Mouse (Mus musculus): ENCODE data around the gene Cmpk1. TPM values are rescaled to one million over a fixed set of nuclear protein-coding genes. Genes with fewer than 3 reads are reported as not detected.

Cmpk1 gene
- polyA plus RNA-seq, 1 experiment from 2014 or later, result 109 TPM

DNA sequence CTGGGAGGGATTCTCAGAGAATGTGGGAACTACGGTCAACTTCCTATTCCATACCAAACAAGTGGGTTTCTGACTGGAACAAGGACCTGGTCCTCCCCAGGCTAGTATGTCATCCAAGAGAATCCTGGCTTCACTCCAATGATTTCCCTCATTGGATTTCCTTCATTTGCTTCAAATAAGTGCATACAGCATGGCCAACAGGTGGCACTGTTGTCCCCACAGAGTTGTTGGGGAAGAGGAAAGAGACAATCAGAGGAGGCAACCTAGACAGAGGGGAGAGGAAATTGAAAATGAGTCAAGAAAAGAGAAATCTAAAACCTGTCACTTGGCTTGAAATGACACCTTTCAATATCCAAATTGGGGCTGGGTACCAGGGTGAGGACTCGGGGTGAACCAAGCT, 70.0 kb downstream of the Cmpk1 start:
- DNase-seq (ENCODE audit: low spot score) (no peak), ATAC-seq (replicated peaks; ENCODE audit: low FRiP score) (no peak)
- Histone ChIP-seq H3K9me3 (ENCODE audit: control insufficient read depth, low read length) (no peaks in the 10 kb centered on the region), H3K4me1 (replicated peaks; ENCODE audit: control insufficient read depth, insufficient read depth, low read length) (no peaks in the 10 kb centered on the region), H3K4me3 (ENCODE audit: low read depth, low read length) (no peak overlapping the region), H3K27me3 (replicated peaks; ENCODE audit: control insufficient read depth, insufficient read depth, low read length) (peaks cover 68% of the 10 kb centered on the region), H3K36me3 (ENCODE audit: control insufficient read depth, insufficient read depth, low read length) (no peaks in the 10 kb centered on the region), H3K27ac (ENCODE audit: low read depth, low read length) (no peak overlapping the region), H3K9ac (ENCODE audit: low read depth, low read length) (no peak overlapping the region), H3K4me2 (no peak overlapping the region)
- WGBS, result 33% methylated on average over 2 of the region's 2 CpGs

DNA sequence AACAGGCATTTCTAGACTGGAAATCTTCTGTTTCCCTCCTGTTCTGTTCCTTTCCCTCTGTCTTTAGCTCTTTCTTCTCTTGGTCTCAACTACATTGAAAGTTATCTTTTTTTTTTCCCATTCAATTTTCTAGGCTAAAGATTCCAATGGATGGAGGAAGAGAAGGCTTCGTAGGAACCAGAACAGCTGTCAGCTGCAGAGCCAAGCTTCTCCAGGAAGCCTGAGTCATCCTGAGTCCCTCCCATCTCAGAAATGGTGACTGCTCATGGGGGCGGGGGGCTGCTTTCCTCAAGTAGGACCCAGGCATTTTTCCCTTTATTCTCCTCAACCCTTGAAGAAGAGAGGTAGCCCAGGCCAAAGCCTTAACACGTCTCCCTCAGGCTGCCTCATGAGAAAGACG, 71.0 kb downstream of the Cmpk1 start:
- Histone ChIP-seq H3K9me3 (ENCODE audit: control insufficient read depth, low read length) (no peaks in the 10 kb centered on the region), H3K4me2 (no peak overlapping the region), H3K9ac (ENCODE audit: low read depth, low read length) (no peak overlapping the region), H3K4me3 (ENCODE audit: low read depth, low read length) (no peak overlapping the region), H3K27ac (ENCODE audit: low read depth, low read length) (no peak overlapping the region), H3K36me3 (ENCODE audit: control insufficient read depth, insufficient read depth, low read length) (no peaks in the 10 kb centered on the region), H3K4me1 (replicated peaks; ENCODE audit: control insufficient read depth, insufficient read depth, low read length) (no peaks in the 10 kb centered on the region), H3K27me3 (replicated peaks; ENCODE audit: control insufficient read depth, insufficient read depth, low read length) (peaks cover 74% of the 10 kb centered on the region)
- 37% methylated on average over 4 of the region's 4 CpGs for WGBS
- DNase-seq (ENCODE audit: low spot score), result no peak
- no peak for ATAC-seq (replicated peaks; ENCODE audit: low FRiP score)

DNA sequence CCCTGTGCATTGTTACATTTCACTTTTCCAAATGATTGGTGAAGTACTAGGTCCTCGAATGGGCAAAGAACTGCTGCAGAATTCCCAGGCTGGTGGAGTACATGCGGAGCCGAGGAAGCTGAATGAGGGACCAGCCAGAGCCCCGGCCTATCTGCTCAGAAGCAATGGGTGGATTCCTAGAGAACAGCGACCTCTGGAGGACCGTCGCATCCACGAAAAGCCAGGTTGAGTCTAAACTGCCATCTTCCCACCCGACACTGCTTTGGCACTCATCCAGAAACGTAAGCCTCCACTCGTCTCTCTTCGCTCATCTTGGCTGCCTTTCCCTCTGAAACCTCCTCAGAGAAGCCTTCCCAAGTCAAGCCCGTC, 73.5 kb downstream of the Cmpk1 start:
- 3% methylated on average over 13 of the region's 13 CpGs for WGBS
- Histone ChIP-seq H3K36me3 (ENCODE audit: control insufficient read depth, insufficient read depth, low read length) (no peaks in the 10 kb centered on the region), H3K9me3 (ENCODE audit: control insufficient read depth, low read length) (no peaks in the 10 kb centered on the region), H3K4me1 (replicated peaks; ENCODE audit: control insufficient read depth, insufficient read depth, low read length) (0 out of 2 replicates have a peak, but pooled peaks cover 2% of the 10 kb centered on the region), H3K27me3 (replicated peaks; ENCODE audit: control insufficient read depth, insufficient read depth, low read length) (peaks cover 85% of the 10 kb centered on the region), H3K4me3 (ENCODE audit: low read depth, low read length) (no peak overlapping the region), H3K9ac (ENCODE audit: low read depth, low read length) (no peak overlapping the region), H3K4me2 (no peak overlapping the region), H3K27ac (ENCODE audit: low read depth, low read length) (no peak overlapping the region)
- DNase-seq (ENCODE audit: low spot score) (no peak), ATAC-seq (replicated peaks; ENCODE audit: low FRiP score) (no peak)

GRCm38 (mm10) chr4:114912705-114913593, 74.1 kb downstream of the Cmpk1 start:
- no peaks in the 10 kb centered on the region for H3K36me3 ChIP-seq (ENCODE audit: control insufficient read depth, insufficient read depth, low read length)
- no peak for DNase-seq (ENCODE audit: low spot score)
- H3K27ac ChIP-seq (ENCODE audit: low read depth, low read length), result no peak overlapping the region
- no peak overlapping the region for H3K9ac ChIP-seq (ENCODE audit: low read depth, low read length)
- H3K27me3 ChIP-seq (replicated peaks; ENCODE audit: control insufficient read depth, insufficient read depth, low read length), result peaks cover 90% of the 10 kb centered on the region
- H3K4me3 ChIP-seq (ENCODE audit: low read depth, low read length), result no peak overlapping the region
- no peak for ATAC-seq (replicated peaks; ENCODE audit: low FRiP score)
- H3K4me1 ChIP-seq (replicated peaks; ENCODE audit: control insufficient read depth, insufficient read depth, low read length), result 0 out of 2 replicates have a peak, but pooled peaks cover 3% of the 10 kb centered on the region
- 8% methylated on average over 35 of the region's 35 CpGs for WGBS
- no peak overlapping the region for H3K4me2 ChIP-seq
- no peaks in the 10 kb centered on the region for H3K9me3 ChIP-seq (ENCODE audit: control insufficient read depth, low read length)

- Histone ChIP-seq H3K27ac (ENCODE audit: low read depth, low read length) (no peak overlapping the region), H3K4me1 (replicated peaks; ENCODE audit: control insufficient read depth, insufficient read depth, low read length) (peaks cover 7% of the 10 kb centered on the region; the same call in 1 of the 2 replicates)
- WGBS, result 3% methylated on average over 20 of the region's 20 CpGs
These were observed 77.2 kb downstream of the Cmpk1 start for GRCm38 (mm10) chr4:114909602-114910484.

More at GRCm38 (mm10) chr4:114909602-114910484, 77.2 kb downstream of the Cmpk1 start:
- no peak for DNase-seq (ENCODE audit: low spot score)
- peaks cover 99% of the 10 kb centered on the region for H3K27me3 ChIP-seq (replicated peaks; ENCODE audit: control insufficient read depth, insufficient read depth, low read length)
- peak overlapping the region; percentile 60 for H3K4me3 ChIP-seq (ENCODE audit: low read depth, low read length)
- no peaks in the 10 kb centered on the region for H3K9me3 ChIP-seq (ENCODE audit: control insufficient read depth, low read length)
- no peaks in the 10 kb centered on the region for H3K36me3 ChIP-seq (ENCODE audit: control insufficient read depth, insufficient read depth, low read length)
- peak overlapping the region; percentile 90 for H3K4me2 ChIP-seq
- no peak for ATAC-seq (replicated peaks; ENCODE audit: low FRiP score)
- H3K9ac ChIP-seq (ENCODE audit: low read depth, low read length), result peak overlapping the region; percentile 32; the same call in 1 of the 2 replicates

Other genes starting within 250 kb of the Cmpk1 start
- gene Gm12830, start 165.5 kb downstream of the Cmpk1 start, polyA plus RNA-seq (2014; fragmentation: Nextera tagmentation; extraction: Ambion mirVana), result not detected in 2 replicates
- 0.05 TPM in 1 of 2 replicates, not detected in the other for gene Foxd2, start 78.4 kb downstream of the Cmpk1 start, polyA plus RNA-seq (2014; fragmentation: Nextera tagmentation; extraction: Ambion mirVana)
- not detected in 2 replicates for gene Foxe3, start 61.2 kb downstream of the Cmpk1 start, polyA plus RNA-seq (2014; fragmentation: Nextera tagmentation; extraction: Ambion mirVana)
- gene Stil, start 12.9 kb upstream of the Cmpk1 start, polyA plus RNA-seq (2014; fragmentation: Nextera tagmentation; extraction: Ambion mirVana), result 16.2 and 20.4 TPM in 2 replicates
- gene Tal1, start 69.2 kb upstream of the Cmpk1 start, polyA plus RNA-seq (2014; fragmentation: Nextera tagmentation; extraction: Ambion mirVana), result 42.7 and 47.6 TPM in 2 replicates
- 24.2 and 25.8 TPM in 2 replicates for gene Pdzk1ip1, start 101.5 kb upstream of the Cmpk1 start, polyA plus RNA-seq (2014; fragmentation: Nextera tagmentation; extraction: Ambion mirVana)
- gene Cyp4x1, start 147.0 kb upstream of the Cmpk1 start, polyA plus RNA-seq (2014; fragmentation: Nextera tagmentation; extraction: Ambion mirVana), result 0.29 and 0.30 TPM in 2 replicates